Mouse (Mus musculus): ENCODE results near the gene Trappc6b. TPM values are rescaled to one million over a fixed set of nuclear protein-coding genes. Genes with fewer than 3 reads are reported as not detected.

Trappc6b gene
- polyA plus RNA-seq, 1 experiment from 2014 or later = 114 TPM

DNA sequence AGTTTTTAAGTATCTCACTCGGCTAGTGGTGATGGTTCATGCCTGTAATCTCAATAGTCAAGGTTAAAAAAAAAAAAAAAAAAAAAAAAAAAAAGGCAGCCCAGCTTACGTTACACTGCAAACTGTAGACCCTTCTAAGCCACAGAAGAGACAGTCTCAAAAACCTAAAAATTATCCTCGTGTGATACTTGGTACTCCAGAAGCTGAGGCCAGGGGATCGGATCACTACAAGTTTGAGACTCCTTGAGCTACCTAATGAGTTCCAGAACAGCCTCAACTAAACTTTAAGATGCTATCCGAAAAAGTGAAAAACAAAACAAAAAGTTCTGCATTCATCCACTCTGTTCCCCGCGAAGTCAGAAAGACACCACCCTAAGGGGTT, 48.6 kb downstream of the Trappc6b start:
- ATAC-seq (ENCODE audit: low FRiP score, low TSS enrichment) (no peak), DNase-seq (peak; percentile 25)
- Histone ChIP-seq H3K27ac (replicated peaks; ENCODE audit: low read depth, low read length) (no peak overlapping the region), H3K4me2 (ENCODE audit: low read length) (peak overlapping the region; percentile 63), H3K9ac (replicated peaks; ENCODE audit: low read length) (no peak overlapping the region), H3K9me3 (ENCODE audit: control insufficient read depth, low read length) (no peaks in the 10 kb centered on the region), H3K27me3 (ENCODE audit: control insufficient read depth, insufficient read depth, low read length) (no peaks in the 10 kb centered on the region), H3K4me3 (replicated peaks; ENCODE audit: low read depth, low read length) (peak overlapping the region; percentile 61), H3K36me3 (ENCODE audit: control insufficient read depth, insufficient read depth, low read length) (peaks cover 5% of the 10 kb centered on the region; the same call in 1 of the 2 replicates), H3K4me1 (ENCODE audit: control insufficient read depth, insufficient read depth, low read length) (peaks cover 15% of the 10 kb centered on the region)
- 3% methylated on average over 7 of the region's 7 CpGs for WGBS

DNA sequence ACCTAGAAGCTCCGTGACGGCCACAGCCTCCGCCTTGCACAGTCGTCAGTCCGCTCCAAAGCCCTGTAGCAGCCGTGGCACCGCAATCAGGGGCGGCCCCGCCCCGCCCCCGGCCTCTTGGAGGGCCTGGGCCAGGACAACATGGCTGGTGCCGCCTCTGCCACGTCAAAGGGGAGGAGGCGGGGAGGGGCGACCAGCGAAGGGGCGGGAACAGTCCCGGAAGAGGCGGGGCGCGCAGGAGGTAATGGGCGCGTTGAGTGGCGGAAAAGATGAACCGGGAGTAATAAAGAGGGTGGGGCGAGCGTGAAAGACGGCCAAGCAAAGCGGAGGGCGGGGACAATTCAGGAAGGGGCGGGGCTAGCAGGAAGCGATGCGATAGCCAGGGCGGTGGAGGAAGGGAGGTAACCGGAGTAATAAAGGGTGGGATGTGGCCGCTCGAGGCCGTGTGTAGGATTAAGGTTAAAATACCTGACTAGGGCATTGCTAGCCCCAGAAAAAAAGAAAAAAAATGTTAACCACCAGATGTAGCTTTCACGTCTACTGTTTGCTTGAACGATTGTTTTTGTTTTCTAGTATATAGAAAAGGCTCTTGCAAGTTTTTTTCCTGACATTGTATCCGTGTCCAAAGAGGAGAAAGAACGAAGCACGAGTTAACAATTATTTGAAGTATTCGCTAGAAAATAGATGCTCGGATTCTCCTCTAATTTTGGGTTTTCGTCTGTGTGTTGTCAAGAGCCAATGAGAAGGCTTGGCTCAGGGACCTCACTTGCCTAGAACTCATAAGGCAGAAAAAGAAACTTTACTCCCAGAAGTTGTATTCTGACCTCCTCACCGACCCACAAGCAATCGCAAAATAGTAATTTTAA, 49.2 kb downstream of the Trappc6b start, which contains the start of gene Sec23a:
TSS of gene Sec23a (minus strand) at position 174 of the 866 bp plus-strand sequence.
- Histone ChIP-seq H3K27me3 (ENCODE audit: control insufficient read depth, insufficient read depth, low read length) (no peaks in the 10 kb centered on the region), H3K9me3 (ENCODE audit: control insufficient read depth, low read length) (no peaks in the 10 kb centered on the region), H3K4me2 (ENCODE audit: low read length) (peak within 1 kb of the TSS; percentile 63), H3K27ac (replicated peaks; ENCODE audit: low read depth, low read length) (peak within 1 kb of the TSS; percentile 89), H3K4me3 (replicated peaks; ENCODE audit: low read depth, low read length) (peak within 1 kb of the TSS; percentile 61), H3K9ac (replicated peaks; ENCODE audit: low read length) (peak within 1 kb of the TSS; percentile 74), H3K4me1 (ENCODE audit: control insufficient read depth, insufficient read depth, low read length) (peaks cover 15% of the 10 kb centered on the region), H3K36me3 (ENCODE audit: control insufficient read depth, insufficient read depth, low read length) (peaks cover 1% of the 10 kb centered on the region)
- peak; percentile 98 for ATAC-seq (ENCODE audit: low FRiP score, low TSS enrichment)
- DNase-seq = peak; percentile 98
- under 1% methylated on average over 48 of the region's 48 CpGs for WGBS

DNA sequence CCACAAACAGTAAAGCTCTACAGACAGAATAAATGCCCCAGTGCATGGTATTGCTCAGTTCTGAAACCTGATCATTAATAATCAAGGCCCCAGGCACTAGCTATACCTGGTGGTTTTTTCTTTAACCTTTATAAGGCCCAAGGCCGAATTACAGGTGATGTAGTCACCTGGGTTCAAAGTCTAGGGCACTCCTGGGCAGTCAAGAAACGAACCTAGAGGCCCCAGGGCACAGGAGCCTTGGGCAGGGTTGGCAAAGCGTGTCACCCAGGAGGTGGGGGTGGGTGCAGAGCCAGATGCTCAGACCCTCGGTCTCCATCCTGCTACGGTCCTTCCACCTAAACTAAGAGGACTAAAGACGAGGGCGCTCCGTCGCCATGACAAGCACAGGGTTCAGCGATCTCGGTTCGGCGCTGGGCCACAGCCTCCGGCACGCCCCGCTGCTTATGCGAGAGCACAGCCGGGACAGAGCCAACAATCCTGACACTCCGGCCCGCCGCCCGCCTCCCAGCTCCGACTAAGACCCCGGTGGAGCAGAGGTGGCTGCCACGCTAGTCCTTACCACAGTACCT, 49.9 kb downstream of the Trappc6b start:
- ATAC-seq (ENCODE audit: low FRiP score, low TSS enrichment) (no peak; the same call in 1 of the 2 replicates), DNase-seq (no peak)

DNA sequence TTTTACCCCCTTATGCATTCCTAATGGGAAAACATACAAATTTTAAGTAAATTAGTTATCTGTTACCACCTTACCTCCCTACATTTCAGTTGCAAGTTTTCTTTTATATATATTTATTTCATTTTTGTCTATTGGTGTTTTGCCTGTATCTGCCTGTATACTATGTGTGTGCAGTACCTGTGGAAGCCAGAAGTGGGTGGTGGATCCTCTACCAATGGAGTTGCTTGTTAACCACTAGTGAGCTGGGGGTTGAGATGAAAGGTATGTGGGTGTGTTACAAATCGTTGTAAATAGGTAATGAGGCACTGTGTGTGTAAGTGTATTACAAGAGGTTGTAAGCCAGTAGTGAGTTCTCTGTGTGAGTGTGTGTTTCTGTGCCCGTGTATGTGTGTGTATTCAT, 50.8 kb downstream of the Trappc6b start:
- Histone ChIP-seq H3K27ac (replicated peaks; ENCODE audit: low read depth, low read length) (no peak overlapping the region), H3K4me3 (replicated peaks; ENCODE audit: low read depth, low read length) (no peak overlapping the region), H3K4me2 (ENCODE audit: low read length) (peak overlapping the region; percentile 63), H3K9me3 (ENCODE audit: control insufficient read depth, low read length) (no peaks in the 10 kb centered on the region), H3K4me1 (ENCODE audit: control insufficient read depth, insufficient read depth, low read length) (peaks cover 15% of the 10 kb centered on the region), H3K9ac (replicated peaks; ENCODE audit: low read length) (no peak overlapping the region), H3K36me3 (ENCODE audit: control insufficient read depth, insufficient read depth, low read length) (peaks cover 16% of the 10 kb centered on the region), H3K27me3 (ENCODE audit: control insufficient read depth, insufficient read depth, low read length) (no peaks in the 10 kb centered on the region)
- 86% methylated on average over 2 of the region's 2 CpGs for WGBS
- ATAC-seq (ENCODE audit: low FRiP score, low TSS enrichment) = no peak
- peak; percentile 21 for DNase-seq

More for the DNA sequence above, 49.9 kb downstream of the Trappc6b start:
- Histone ChIP-seq H3K9me3 (ENCODE audit: control insufficient read depth, low read length) (no peaks in the 10 kb centered on the region), H3K36me3 (ENCODE audit: control insufficient read depth, insufficient read depth, low read length) (peaks cover 7% of the 10 kb centered on the region), H3K27ac (replicated peaks; ENCODE audit: low read depth, low read length) (peak overlapping the region; percentile 89), H3K4me2 (ENCODE audit: low read length) (peak overlapping the region; percentile 63), H3K27me3 (ENCODE audit: control insufficient read depth, insufficient read depth, low read length) (no peaks in the 10 kb centered on the region), H3K4me3 (replicated peaks; ENCODE audit: low read depth, low read length) (peak overlapping the region; percentile 61), H3K9ac (replicated peaks; ENCODE audit: low read length) (peak overlapping the region; percentile 74), H3K4me1 (ENCODE audit: control insufficient read depth, insufficient read depth, low read length) (peaks cover 15% of the 10 kb centered on the region)
- WGBS = under 1% methylated on average over 25 of the region's 25 CpGs

Other genes with a start within 250 kb of the Trappc6b start
- gene Sec23a, start 49.5 kb downstream of the Trappc6b start, polyA plus RNA-seq (2014; fragmentation: Nextera tagmentation; extraction: Ambion mirVana) = 102 and 133 TPM in 2 replicates
- gene Gemin2, start 48.1 kb downstream of the Trappc6b start, polyA plus RNA-seq (2014; fragmentation: Nextera tagmentation; extraction: Ambion mirVana) = 11.8 and 12.7 TPM in 2 replicates
- gene Pnn, start 5.4 kb upstream of the Trappc6b start, polyA plus RNA-seq (2014; fragmentation: Nextera tagmentation; extraction: Ambion mirVana) = 66.9 and 77.6 TPM in 2 replicates
- 27.9 and 37.5 TPM in 2 replicates for gene Mia2, start 34.3 kb upstream of the Trappc6b start, polyA plus RNA-seq (2014; fragmentation: Nextera tagmentation; extraction: Ambion mirVana)
- 11.4 and 13.7 TPM in 2 replicates for gene Fbxo33, start 158.3 kb upstream of the Trappc6b start, polyA plus RNA-seq (2014; fragmentation: Nextera tagmentation; extraction: Ambion mirVana)